Mouse (Mus musculus) lung, embryonic 16.5 days (tissue): Measurements from ENCODE around the gene Spryd3. TPM values are rescaled to one million over a fixed set of nuclear protein-coding genes. Genes with fewer than 3 reads are reported as not detected.
A peak's percentile ranks its signal among the peaks of the same experiment; 100 is the strongest.

ENCODE experiments used
- ATAC-seq: fragments of 200-750 bp; cut with Nextera tagmentation; 2 replicates; pipeline ENCODE4 v1.8.0; 2017; ENCODE audit warnings: low read depth, mild to moderate bottlenecking, moderate library complexity
- H3K27ac ChIP-seq: fragments of 300-500 bp; sonication (generic); 2 replicates; pipeline ENCODE4 v1.5.1; 2014; ENCODE audit warnings: mild to moderate bottlenecking, control low read depth, low read length
- H3K27me3 ChIP-seq: fragments of 300-500 bp; sonication (generic); 2 replicates; pipeline ENCODE4 v1.6.1; 2014; ENCODE audit warnings: low read depth, low read length, mixed read lengths; ENCODE audit not compliant: control insufficient read depth, insufficient read depth
- H3K36me3 ChIP-seq: fragments of 300-500 bp; sonication (generic); 2 replicates; pipeline ENCODE4 v1.6.1; 2014; ENCODE audit warnings: low read length; ENCODE audit not compliant: control insufficient read depth, insufficient read depth
- H3K4me1 ChIP-seq: fragments of 300-500 bp; sonication (generic); replicated peaks from 2 replicates; pipeline ENCODE4 v1.6.1; 2014; ENCODE audit warnings: low read length, mixed read lengths; ENCODE audit not compliant: control insufficient read depth, insufficient read depth
- H3K4me2 ChIP-seq: fragments of 300-500 bp; sonication (generic); 2 replicates; pipeline ENCODE4 v1.6.1; 2014; ENCODE audit warnings: low read depth, low read length, control low read depth
- H3K4me3 ChIP-seq: fragments of 300-500 bp; sonication (generic); 2 replicates; pipeline ENCODE4 v1.5.1; 2014; ENCODE audit warnings: mild to moderate bottlenecking, low read length, control low read depth
- H3K9ac ChIP-seq: fragments of 300-500 bp; sonication (generic); 2 replicates; pipeline ENCODE4 v1.6.1; 2014; ENCODE audit warnings: low read length, control low read depth
- H3K9me3 ChIP-seq: fragments of 300-500 bp; sonication (generic); 2 replicates; pipeline ENCODE4 v1.6.1; 2016; ENCODE audit warnings: low read length; ENCODE audit not compliant: control insufficient read depth
- WGBS: fragments of 180-500 bp; shearing (Covaris S2); extraction: QIAGEN DNeasy Blood & Tissue Kit; methylation state at CpG from one replicate; pipeline ENCODE4 v1.1.7; 2014; 5-methylcytosine and 5-hydroxymethylcytosine counted together
- polyA plus RNA-seq: library from polyadenylated mRNA; unstranded; fragments of >200 nt; fragmentation: Nextera tagmentation; extraction: Ambion mirVana; gene quantifications from 2 replicates; pipeline ENCODE4 v1.2.1, GENCODE M21; 2015

The Spryd3 gene
- polyA plus RNA-seq, 1 experiment from 2014 or later, result 22.7 TPM

GRCm38 (mm10) chr15:102142914-102143912 lies 7.2 kb upstream of the Spryd3 start:
- ATAC-seq, result peak; percentile 93
- 30% methylated on average over 23 of the region's 23 CpGs for WGBS
- H3K27ac ChIP-seq, result peak overlapping the region; percentile 64
- peak overlapping the region; percentile 17; the same call in 1 of the 2 replicates for H3K4me2 ChIP-seq
- peaks cover 14% of the 10 kb centered on the region for H3K27me3 ChIP-seq
- H3K36me3 ChIP-seq, result no peaks in the 10 kb centered on the region
- no peak overlapping the region for H3K9ac ChIP-seq
- peaks cover 28% of the 10 kb centered on the region for H3K4me1 ChIP-seq
- no peak overlapping the region for H3K4me3 ChIP-seq
- H3K9me3 ChIP-seq, result no peaks in the 10 kb centered on the region

GRCm38 (mm10) chr15:102141120-102141519 lies 5.1 kb upstream of the Spryd3 start:
- Histone ChIP-seq H3K9me3 (no peaks in the 10 kb centered on the region), H3K4me3 (no peak overlapping the region), H3K27ac (no peak overlapping the region), H3K27me3 (peaks cover 14% of the 10 kb centered on the region), H3K9ac (no peak overlapping the region), H3K36me3 (no peaks in the 10 kb centered on the region), H3K4me2 (no peak overlapping the region), H3K4me1 (peaks cover 32% of the 10 kb centered on the region)
- no peak for ATAC-seq
- WGBS, result 81% methylated on average over 5 of the region's 5 CpGs

- H3K36me3 ChIP-seq, result peaks cover 14% of the 10 kb centered on the region
- H3K4me2 ChIP-seq, result peak overlapping the region; percentile 81
- peak overlapping the region; percentile 84 for H3K27ac ChIP-seq
- H3K27me3 ChIP-seq, result no peaks in the 10 kb centered on the region
- no peaks in the 10 kb centered on the region for H3K9me3 ChIP-seq
- H3K9ac ChIP-seq, result peak overlapping the region; percentile 92
- peak overlapping the region; percentile 86 for H3K4me3 ChIP-seq
- WGBS, result under 1% methylated on average over 35 of the region's 35 CpGs
- peak; percentile 64; the same call in 1 of the 2 replicates for ATAC-seq
- H3K4me1 ChIP-seq, result peaks cover 12% of the 10 kb centered on the region
Measured at GRCm38 (mm10) chr15:102135522-102136128, 409 bp downstream of the Spryd3 start.

- H3K27ac ChIP-seq, result no peak overlapping the region
- H3K9me3 ChIP-seq, result no peaks in the 10 kb centered on the region
- H3K4me3 ChIP-seq, result no peak overlapping the region; the same call in 1 of the 2 replicates
- H3K36me3 ChIP-seq, result peaks cover 23% of the 10 kb centered on the region
- H3K4me2 ChIP-seq, result peak overlapping the region; percentile 81; the same call in 1 of the 2 replicates
- no peak overlapping the region; the same call in 1 of the 2 replicates for H3K9ac ChIP-seq
- peaks cover 12% of the 10 kb centered on the region for H3K4me1 ChIP-seq
- WGBS, result 62% methylated on average over 2 of the region's 2 CpGs
- H3K27me3 ChIP-seq, result no peaks in the 10 kb centered on the region
- ATAC-seq, result no peak
Measured at GRCm38 (mm10) chr15:102134709-102135108, 1.3 kb downstream of the Spryd3 start.

DNA sequence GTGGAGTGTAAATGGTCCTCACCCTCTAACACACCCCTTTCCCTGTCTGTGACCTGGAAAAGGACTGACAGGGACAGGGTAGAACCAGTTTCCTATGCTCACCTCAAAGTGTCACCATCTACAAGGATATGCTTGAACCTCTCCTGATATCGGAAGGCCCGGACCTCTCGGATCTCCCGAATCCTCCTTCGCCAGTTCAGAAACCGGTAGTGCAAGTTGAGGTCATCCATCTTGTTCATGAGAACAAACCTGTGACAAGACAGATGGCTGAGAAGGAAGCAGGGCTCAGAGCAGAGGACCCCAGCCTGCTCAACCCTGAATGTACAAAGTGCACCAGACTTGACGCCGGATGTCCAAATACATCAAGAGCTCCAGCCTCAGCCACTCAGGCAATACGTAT lies 2.7 kb downstream of the Spryd3 start:
- no peak overlapping the region for H3K27ac ChIP-seq

GRCm38 (mm10) chr15:102126303-102126702 lies 9.7 kb downstream of the Spryd3 start:
- no peak overlapping the region; the same call in 1 of the 2 replicates for H3K27ac ChIP-seq

More for the DNA sequence above, 2.7 kb downstream of the Spryd3 start:
- H3K4me1 ChIP-seq, result peaks cover 12% of the 10 kb centered on the region
- H3K4me3 ChIP-seq, result no peak overlapping the region
- no peaks in the 10 kb centered on the region for H3K9me3 ChIP-seq
- WGBS, result 58% methylated on average over 9 of the region's 9 CpGs
- no peak for ATAC-seq
- H3K36me3 ChIP-seq, result peaks cover 30% of the 10 kb centered on the region
- H3K9ac ChIP-seq, result no peak overlapping the region
- H3K4me2 ChIP-seq, result no peak overlapping the region
- no peaks in the 10 kb centered on the region for H3K27me3 ChIP-seq

GRCm38 (mm10) chr15:102120530-102120929 lies 15.5 kb downstream of the Spryd3 start:
- no peaks in the 10 kb centered on the region for H3K27me3 ChIP-seq
- H3K4me3 ChIP-seq, result no peak overlapping the region
- H3K9ac ChIP-seq, result no peak overlapping the region
- WGBS, result 75% methylated on average over 5 of the region's 5 CpGs
- no peaks in the 10 kb centered on the region for H3K9me3 ChIP-seq
- no peak for ATAC-seq
- peaks cover 16% of the 10 kb centered on the region for H3K4me1 ChIP-seq
- H3K4me2 ChIP-seq, result no peak overlapping the region
- peaks cover 34% of the 10 kb centered on the region for H3K36me3 ChIP-seq
- no peak overlapping the region for H3K27ac ChIP-seq

More at GRCm38 (mm10) chr15:102126303-102126702, 9.7 kb downstream of the Spryd3 start:
- Histone ChIP-seq H3K4me2 (no peak overlapping the region), H3K27me3 (no peaks in the 10 kb centered on the region), H3K4me1 (peaks cover 8% of the 10 kb centered on the region), H3K9ac (no peak overlapping the region), H3K36me3 (peaks cover 31% of the 10 kb centered on the region), H3K9me3 (no peaks in the 10 kb centered on the region), H3K4me3 (no peak overlapping the region)
- WGBS, result 30% methylated on average over 2 of the region's 2 CpGs
- peak; percentile 70 for ATAC-seq

GRCm38 (mm10) chr15:102119831-102120170 lies 16.2 kb downstream of the Spryd3 start:
- H3K27ac ChIP-seq, result no peak overlapping the region
- no peak overlapping the region for H3K4me3 ChIP-seq
- no peak overlapping the region for H3K4me2 ChIP-seq
- peaks cover 34% of the 10 kb centered on the region for H3K36me3 ChIP-seq
- no peaks in the 10 kb centered on the region for H3K27me3 ChIP-seq
- H3K9me3 ChIP-seq, result no peaks in the 10 kb centered on the region
- ATAC-seq, result no peak
- no peak overlapping the region for H3K9ac ChIP-seq
- 81% methylated on average over 2 of the region's 2 CpGs for WGBS
- peaks cover 17% of the 10 kb centered on the region for H3K4me1 ChIP-seq
